Mouse (Mus musculus) gastrocnemius, adult 18-20 months (tissue): ENCODE measurements around the gene Gm11634. TPM values are rescaled to one million over a fixed set of nuclear protein-coding genes. Genes with fewer than 3 reads are reported as not detected.

ENCODE experiments used
- DNase-seq: peaks from one replicate; pipeline ENCODE4 v3.0.0; 2021; ENCODE audit warnings: low spot score
- total RNA-seq, 2 experiments: library from RNA; stranded (reverse); gene quantifications; 2 replicates each; pipeline ENCODE4 v1.2.3; 2021

Gene Gm11634
- total RNA-seq, 2 experiments from 2014 or later: not detected

DNA sequence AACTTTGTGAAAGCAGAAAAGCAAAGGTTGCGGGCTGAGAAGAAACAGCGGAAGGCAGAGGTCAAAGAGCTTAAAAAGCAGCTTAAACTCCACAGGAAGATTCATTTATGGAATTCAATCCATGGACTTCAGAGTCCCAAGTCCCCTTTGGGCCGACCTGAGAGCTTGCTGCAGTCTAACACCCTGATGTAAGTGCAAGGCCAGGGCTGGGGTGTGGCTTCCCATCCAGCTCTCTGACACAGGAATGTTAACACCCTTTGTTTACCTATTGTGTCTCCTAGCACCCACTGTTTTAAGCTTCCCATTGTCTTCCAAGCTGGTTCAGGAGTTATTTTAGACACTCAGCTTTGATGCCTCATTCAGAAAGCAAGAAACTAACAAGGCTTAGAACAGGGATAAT is 30.6 kb downstream of the Gm11634 start:
- no peak for DNase-seq

- peak; percentile 40 for DNase-seq
Observed at GRCm38 (mm10) chr11:101562391-101562790, 36.7 kb downstream of the Gm11634 start.

DNA sequence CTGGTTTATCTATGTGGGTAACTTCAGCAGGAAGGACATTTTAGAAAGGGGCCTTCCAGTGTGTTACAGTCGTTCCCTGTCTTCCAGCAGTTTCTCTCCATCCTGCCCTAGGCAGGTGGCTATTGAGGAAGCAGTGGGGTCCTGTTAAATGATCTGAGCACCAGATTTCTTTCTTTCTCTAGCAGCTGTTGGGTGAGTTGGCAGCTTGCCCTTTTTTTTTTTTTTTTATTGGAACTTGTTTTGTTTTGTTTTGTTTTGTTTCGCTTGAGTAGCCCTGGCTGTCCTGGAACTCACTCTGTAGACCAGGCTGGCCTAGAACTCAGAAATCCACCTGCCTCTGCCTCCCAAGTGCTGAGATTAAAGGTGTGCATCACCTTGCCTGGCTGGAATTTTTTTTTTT is 42.1 kb downstream of the Gm11634 start:
- DNase-seq: no peak

DNA sequence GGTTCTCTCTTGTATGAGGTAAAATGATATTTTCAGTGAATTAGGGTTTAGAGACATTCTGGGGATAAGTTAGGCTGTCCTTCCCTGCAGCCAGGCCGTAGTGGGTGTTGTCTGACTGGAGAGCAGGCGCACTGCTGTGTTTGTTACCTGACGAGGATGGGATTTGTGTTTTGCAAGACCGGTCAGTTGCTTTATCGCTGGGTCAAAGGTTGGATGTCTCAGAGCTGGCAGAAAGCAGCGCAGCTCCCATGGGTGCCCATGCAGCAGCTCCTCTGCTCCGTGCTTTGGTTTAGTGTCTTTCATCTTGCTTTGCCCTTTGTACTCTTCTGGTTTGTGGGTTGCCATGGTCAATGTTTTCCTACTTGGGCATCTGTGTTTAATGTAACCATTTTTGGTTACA is 42.5 kb downstream of the Gm11634 start:
- no peak for DNase-seq

DNA sequence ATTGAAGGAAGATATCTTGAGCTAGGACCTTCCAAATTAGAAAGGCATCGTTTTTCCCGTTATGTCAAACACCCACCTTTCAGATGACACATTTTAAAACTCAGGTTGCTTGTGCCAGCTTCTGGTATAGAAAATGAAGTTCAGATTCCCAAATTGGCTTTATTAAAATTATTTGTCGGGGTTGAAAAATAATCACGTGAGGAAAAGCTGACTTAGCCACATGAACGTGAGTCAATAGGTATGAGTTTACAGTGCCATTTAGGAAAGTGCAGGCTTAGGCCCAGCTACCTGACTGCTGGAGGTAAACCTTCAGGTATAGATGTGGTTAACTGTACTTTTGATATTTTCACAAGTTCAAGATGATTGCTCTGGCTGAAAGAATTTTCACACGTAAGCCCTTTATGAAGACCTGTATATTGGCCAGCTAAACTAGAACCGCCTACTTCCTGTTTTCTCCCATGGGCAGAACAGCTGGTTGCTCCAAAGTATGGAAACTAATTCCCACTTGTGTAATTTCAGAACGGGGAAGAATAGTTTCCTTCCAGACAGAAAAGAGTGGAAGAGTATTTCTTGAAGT is 45.6 kb downstream of the Gm11634 start:
- DNase-seq: no peak

- DNase-seq: peak; percentile 98
Observed at GRCm38 (mm10) chr11:101552476-101553300, 46.4 kb downstream of the Gm11634 start.

DNA sequence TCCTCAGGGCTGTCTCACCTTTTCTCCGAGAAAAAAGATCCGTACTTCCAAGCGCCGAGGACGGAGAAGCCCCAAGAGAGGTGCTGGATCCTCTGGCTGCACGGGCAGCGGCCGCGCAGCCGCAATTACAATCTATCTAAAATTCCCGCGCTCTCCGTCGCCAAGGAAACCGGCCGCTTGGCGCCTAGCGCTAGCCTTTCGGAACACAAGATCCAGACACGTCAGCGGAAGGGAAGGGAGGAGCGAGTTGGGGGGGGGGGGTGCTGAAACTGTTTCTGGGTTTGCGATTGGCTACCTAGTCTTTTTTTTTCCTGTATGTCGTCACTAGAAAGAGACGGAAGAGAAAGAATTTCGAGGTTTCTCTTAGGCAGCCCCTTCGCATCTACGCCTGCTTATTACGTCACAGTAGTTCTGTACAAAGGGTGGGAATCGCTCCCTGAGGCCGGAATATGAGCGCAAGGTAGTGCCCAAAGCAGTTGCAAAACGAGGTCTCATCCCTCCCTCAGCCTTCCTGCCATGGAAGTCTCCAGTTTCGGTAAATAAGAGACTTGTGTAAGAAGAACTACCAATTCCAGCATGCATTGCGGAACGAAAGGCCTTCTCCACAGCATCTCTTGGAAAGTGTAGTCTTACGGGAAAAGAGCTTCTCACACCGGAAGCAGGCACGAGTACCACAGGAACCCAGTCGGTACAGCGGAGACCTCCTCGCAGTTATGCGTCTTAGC is 47.1 kb downstream of the Gm11634 start, which contains the start of the genes Brca1 and Nbr1:
Brca1 (minus strand) TSS at position 205 of the 725 bp plus-strand sequence.
Nbr1 (plus strand) TSS at position 399 of the 725 bp plus-strand sequence.
- DNase-seq: peak; percentile 89

- no peak for DNase-seq
Observed at GRCm38 (mm10) chr11:101548526-101548925, 50.5 kb downstream of the Gm11634 start.

GRCm38 (mm10) chr11:101544132-101544531 is 54.9 kb downstream of the Gm11634 start:
- DNase-seq: no peak

Other genes starting within 250 kb of the Gm11634 start
- not detected for gene G6pc, start 231.7 kb downstream of the Gm11634 start, total RNA-seq
- gene Aarsd1, start 181.6 kb downstream of the Gm11634 start, total RNA-seq: 10 to 100 TPM; 22.8 to 25.7 TPM
- gene Gm27029, start 174.5 kb downstream of the Gm11634 start, total RNA-seq: 1 to 10 TPM; 5.5 to 6.8 TPM
- gene Rundc1, start 174.2 kb downstream of the Gm11634 start, total RNA-seq: 1 to 10 TPM; 7.5 to 7.7 TPM
- 10 to 100 TPM; 74.3 to 82.6 TPM for gene Ptges3l, start 173.9 kb downstream of the Gm11634 start, total RNA-seq
- gene Rpl27, start 157.0 kb downstream of the Gm11634 start, total RNA-seq: 10 to 100 TPM; 33.9 to 45.4 TPM
- gene Ifi35, start 150.8 kb downstream of the Gm11634 start, total RNA-seq: 1 to 10 TPM; 8.6 to 8.7 TPM
- 1 to 10 TPM; 2.5 to 4.2 TPM for gene Rnd2, start 134.3 kb downstream of the Gm11634 start, total RNA-seq
- gene Vat1, start 133.0 kb downstream of the Gm11634 start, total RNA-seq: 10 to 100 TPM; 10.8 to 16.1 TPM
- gene Brca1, start 47.3 kb downstream of the Gm11634 start, total RNA-seq: under 1 TPM in 1 of 2 experiments, not detected in 1; 0.34 TPM
- 10 to 100 TPM; 63.0 to 66.2 TPM for gene Nbr1, start 47.1 kb downstream of the Gm11634 start, total RNA-seq
- gene Tmem106a, start 17.0 kb downstream of the Gm11634 start, total RNA-seq: 1 to 10 TPM; 1.5 to 2.4 TPM
- 10 to 100 TPM; 30.1 to 31.5 TPM for gene Rdm1, start 27.9 kb upstream of the Gm11634 start, total RNA-seq
- 10 to 100 TPM in 1 of 2 experiments, 1 to 10 TPM in 1; 6.1 to 23.4 TPM for gene Arl4d, start 66.3 kb upstream of the Gm11634 start, total RNA-seq
- gene Dhx8, start 133.7 kb upstream of the Gm11634 start, total RNA-seq: 10 to 100 TPM; 13.9 to 14.3 TPM
- 1 to 10 TPM; 2.4 to 2.5 TPM for gene Etv4, start 186.1 kb upstream of the Gm11634 start, total RNA-seq